Mouse (Mus musculus) stomach, embryonic 16.5 days (tissue): Measurements from ENCODE around the gene Galnt10. TPM values are rescaled to one million over a fixed set of nuclear protein-coding genes. Genes with fewer than 3 reads are reported as not detected.

Source experiments
- ATAC-seq: fragments of 200-750 bp; cut with Nextera tagmentation; 2 replicates; pipeline ENCODE4 v1.8.0; 2017; ENCODE audit warnings: moderate number of reproducible peaks, moderate TSS enrichment; ENCODE audit not compliant: insufficient read depth, low FRiP score
- H3K27ac ChIP-seq: fragments of 300-500 bp; sonication (generic); 2 replicates; pipeline ENCODE4 v1.5.1; 2014; ENCODE audit warnings: low read length
- H3K27me3 ChIP-seq: fragments of 300-500 bp; sonication (generic); 2 replicates; pipeline ENCODE4 v1.6.1; 2014; ENCODE audit warnings: low read length, control low read depth, mixed read lengths; ENCODE audit not compliant: control insufficient read depth, insufficient read depth
- H3K36me3 ChIP-seq: fragments of 300-500 bp; sonication (generic); 2 replicates; pipeline ENCODE4 v1.6.1; 2014; ENCODE audit warnings: low read length; ENCODE audit not compliant: control insufficient read depth, insufficient read depth
- H3K4me1 ChIP-seq: fragments of 300-500 bp; sonication (generic); 2 replicates; pipeline ENCODE4 v1.6.1; 2014; ENCODE audit warnings: low read length, control low read depth, mixed read lengths; ENCODE audit not compliant: control insufficient read depth, insufficient read depth
- H3K4me2 ChIP-seq: fragments of 300-500 bp; sonication (generic); 2 replicates; pipeline ENCODE4 v1.6.1; 2014; ENCODE audit warnings: low read depth, low read length, mixed read lengths
- H3K4me3 ChIP-seq: fragments of 300-500 bp; sonication (generic); replicated peaks from 2 replicates; pipeline ENCODE4 v1.5.1; 2014; ENCODE audit warnings: mild to moderate bottlenecking, low read length
- H3K9ac ChIP-seq: fragments of 300-500 bp; sonication (generic); 2 replicates; pipeline ENCODE4 v1.6.1; 2014; ENCODE audit warnings: low read length
- H3K9me3 ChIP-seq: fragments of 300-500 bp; sonication (generic); replicated peaks from 2 replicates; pipeline ENCODE4 v1.6.1; 2016; ENCODE audit warnings: low read length, control low read depth; ENCODE audit not compliant: control insufficient read depth
- WGBS: fragments of 180-500 bp; shearing (Covaris S2); extraction: QIAGEN DNeasy Blood & Tissue Kit; methylation state at CpG from one replicate; pipeline ENCODE4 v1.1.7; 2014; 5-methylcytosine and 5-hydroxymethylcytosine counted together
- polyA plus RNA-seq: library from polyadenylated mRNA; unstranded; fragments of >200 nt; fragmentation: Nextera tagmentation; extraction: Ambion mirVana; gene quantifications from 2 replicates; pipeline ENCODE4 v1.2.1, GENCODE M21; 2015

Galnt10 gene
- polyA plus RNA-seq, 1 experiment from 2014 or later = 17.4 TPM

- Histone ChIP-seq H3K36me3 (no peaks in the 10 kb centered on the region), H3K4me1 (no peaks in the 10 kb centered on the region), H3K27me3 (no peaks in the 10 kb centered on the region), H3K9me3 (no peaks in the 10 kb centered on the region), H3K4me3 (no peak overlapping the region), H3K9ac (no peak overlapping the region), H3K27ac (no peak overlapping the region), H3K4me2 (no peak overlapping the region)
- no peak for ATAC-seq
- WGBS = 75% methylated on average over 9 of the region's 9 CpGs
Observed at GRCm38 (mm10) chr11:57614502-57614901, 30.7 kb upstream of the Galnt10 start.

GRCm38 (mm10) chr11:57615286-57615685, 30.0 kb upstream of the Galnt10 start:
- Histone ChIP-seq H3K27ac (no peak overlapping the region), H3K9ac (no peak overlapping the region), H3K27me3 (no peaks in the 10 kb centered on the region), H3K36me3 (no peaks in the 10 kb centered on the region), H3K4me3 (no peak overlapping the region), H3K9me3 (no peaks in the 10 kb centered on the region), H3K4me2 (no peak overlapping the region), H3K4me1 (no peaks in the 10 kb centered on the region)
- ATAC-seq = no peak
- 66% methylated on average over 9 of the region's 9 CpGs for WGBS

GRCm38 (mm10) chr11:57615871-57616270, 29.4 kb upstream of the Galnt10 start:
- ATAC-seq = no peak
- 39% methylated on average over 13 of the region's 13 CpGs for WGBS
- no peak overlapping the region for H3K27ac ChIP-seq
- no peaks in the 10 kb centered on the region for H3K36me3 ChIP-seq
- H3K4me2 ChIP-seq = no peak overlapping the region
- no peaks in the 10 kb centered on the region for H3K9me3 ChIP-seq
- no peak overlapping the region for H3K4me3 ChIP-seq
- H3K27me3 ChIP-seq = no peaks in the 10 kb centered on the region
- H3K9ac ChIP-seq = no peak overlapping the region
- H3K4me1 ChIP-seq = no peaks in the 10 kb centered on the region

- Histone ChIP-seq H3K27ac (no peak overlapping the region), H3K4me1 (no peaks in the 10 kb centered on the region), H3K4me3 (no peak overlapping the region), H3K4me2 (no peak overlapping the region), H3K36me3 (no peaks in the 10 kb centered on the region), H3K9ac (no peak overlapping the region), H3K9me3 (no peaks in the 10 kb centered on the region), H3K27me3 (no peaks in the 10 kb centered on the region)
- WGBS = 29% methylated on average over 15 of the region's 15 CpGs
- ATAC-seq = no peak
Observed at GRCm38 (mm10) chr11:57617526-57618264, 27.5 kb upstream of the Galnt10 start.

- H3K4me3 ChIP-seq = no peak overlapping the region
- no peak overlapping the region for H3K27ac ChIP-seq
- no peak overlapping the region for H3K4me2 ChIP-seq
- no peaks in the 10 kb centered on the region for H3K36me3 ChIP-seq
- no peaks in the 10 kb centered on the region for H3K4me1 ChIP-seq
- H3K27me3 ChIP-seq = no peaks in the 10 kb centered on the region
- H3K9ac ChIP-seq = no peak overlapping the region
- WGBS = 76% methylated on average over 3 of the region's 3 CpGs
- no peaks in the 10 kb centered on the region for H3K9me3 ChIP-seq
- ATAC-seq = no peak
Observed at GRCm38 (mm10) chr11:57621472-57621871, 23.8 kb upstream of the Galnt10 start.

- ATAC-seq = no peak
- H3K4me3 ChIP-seq = no peak overlapping the region
- H3K4me1 ChIP-seq = no peaks in the 10 kb centered on the region
- no peaks in the 10 kb centered on the region for H3K27me3 ChIP-seq
- no peaks in the 10 kb centered on the region for H3K9me3 ChIP-seq
- no peak overlapping the region for H3K9ac ChIP-seq
- H3K36me3 ChIP-seq = no peaks in the 10 kb centered on the region
- H3K4me2 ChIP-seq = no peak overlapping the region
- no peak overlapping the region for H3K27ac ChIP-seq
Observed at GRCm38 (mm10) chr11:57621876-57622275, 23.4 kb upstream of the Galnt10 start.

GRCm38 (mm10) chr11:57624490-57624893, 20.8 kb upstream of the Galnt10 start:
- WGBS = 56% methylated on average over 5 of the region's 5 CpGs
- Histone ChIP-seq H3K4me3 (no peak overlapping the region), H3K36me3 (no peaks in the 10 kb centered on the region), H3K9me3 (no peaks in the 10 kb centered on the region), H3K27ac (no peak overlapping the region), H3K9ac (no peak overlapping the region), H3K27me3 (no peaks in the 10 kb centered on the region), H3K4me2 (no peak overlapping the region), H3K4me1 (no peaks in the 10 kb centered on the region)
- ATAC-seq = no peak; the same call in 1 of the 2 replicates

- Histone ChIP-seq H3K27ac (no peak overlapping the region), H3K9me3 (no peaks in the 10 kb centered on the region), H3K27me3 (no peaks in the 10 kb centered on the region), H3K4me2 (no peak overlapping the region), H3K9ac (no peak overlapping the region), H3K4me3 (no peak overlapping the region), H3K4me1 (no peaks in the 10 kb centered on the region), H3K36me3 (no peaks in the 10 kb centered on the region)
- no peak for ATAC-seq
Observed at GRCm38 (mm10) chr11:57625465-57625864, 19.8 kb upstream of the Galnt10 start.

- Histone ChIP-seq H3K4me2 (no peak overlapping the region), H3K4me1 (0 out of 2 replicates have a peak, but pooled peaks cover 4% of the 10 kb centered on the region), H3K4me3 (no peak overlapping the region), H3K27ac (no peak overlapping the region), H3K9ac (no peak overlapping the region), H3K9me3 (no peaks in the 10 kb centered on the region), H3K27me3 (no peaks in the 10 kb centered on the region), H3K36me3 (no peaks in the 10 kb centered on the region)
- WGBS = 41% methylated on average over 9 of the region's 9 CpGs
- peak; percentile 45 for ATAC-seq
Observed at GRCm38 (mm10) chr11:57627086-57627735, 18.0 kb upstream of the Galnt10 start.
